Mouse (Mus musculus): ENCODE data around the gene P2rx7.

DNA sequence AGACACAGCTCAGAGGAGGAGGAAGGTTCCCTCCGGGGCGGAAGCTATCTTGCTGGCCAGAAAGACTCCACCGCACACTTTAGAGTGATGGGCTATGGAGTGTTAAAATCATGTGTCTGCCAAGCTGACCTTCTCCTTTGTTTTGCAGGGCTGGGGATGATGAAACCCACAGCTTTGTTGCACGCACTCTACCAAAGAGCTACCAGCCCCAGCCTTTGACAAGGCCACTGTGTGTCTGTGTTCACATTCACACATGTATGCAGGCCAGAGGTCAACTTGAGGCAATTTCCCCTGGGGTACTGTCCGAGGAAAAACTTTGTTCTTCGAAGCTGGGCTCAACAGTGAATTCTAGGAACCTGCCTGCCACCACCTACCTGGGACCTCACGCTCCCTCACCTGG, 92.1 kb downstream of the P2rx7 start:
- no peak for TF ChIP-seq CTCF (IDR thresholded peaks at IDR 0.05; ENCODE audit: insufficient read depth, low read length)
- TF ChIP-seq POLR2A (IDR thresholded peaks at IDR 0.05; ENCODE audit: borderline replicate concordance, extremely low read depth, low read depth, low read length), result no peak
